Mouse (Mus musculus) brain, embryonic 14.5 days (tissue): ENCODE measurements at regions not wholly inside any gene's neighbourhood (a gene's known extent, or its start where the extent isn't known, plus 50 kb on each side); places are given as distances from the start of the nearest gene placed in this dataset.

Experiments
- CTCF ChIP-seq: fragments of 200-500 bp; IDR thresholded peaks from 2 replicates; pipeline ENCODE4 v1.5.1; 2012; ENCODE audit warnings: inconsistent platforms, mild to moderate bottlenecking, moderate library complexity, borderline replicate concordance; ENCODE audit not compliant: insufficient read depth, insufficient read length; ENCODE audit errors: extremely low read depth
- POLR2A ChIP-seq: fragments of 200-500 bp; IDR thresholded peaks from 2 replicates; pipeline ENCODE4 v1.6.1; 2012; ENCODE audit warnings: mild to moderate bottlenecking, inconsistent platforms, borderline replicate concordance; ENCODE audit not compliant: poor library complexity, insufficient read depth, insufficient read length, severe bottlenecking; ENCODE audit errors: extremely low read depth

DNA sequence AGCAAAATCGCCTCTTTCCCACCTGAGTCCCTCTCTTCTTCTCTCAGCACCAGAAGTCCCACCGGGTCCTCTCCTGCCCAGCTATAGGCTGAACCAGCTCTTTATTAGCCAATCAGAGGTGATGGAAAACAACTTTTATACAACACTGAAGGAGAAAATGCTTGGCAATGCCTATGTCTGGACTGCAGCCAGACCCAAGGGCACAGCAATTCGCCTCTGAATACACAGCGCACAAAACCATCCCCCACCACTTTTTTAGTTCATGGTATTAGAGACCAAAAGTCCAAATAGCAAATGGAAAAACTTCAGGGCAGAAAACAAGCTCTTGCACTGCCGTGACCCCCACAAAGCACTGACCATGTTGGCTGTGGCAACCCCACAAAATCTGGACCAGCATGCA, 57.8 kb upstream of the Egln3 start:
- TF ChIP-seq CTCF: no peak
- no peak for TF ChIP-seq POLR2A
